Mouse (Mus musculus) heart, adult 2 months (tissue): ENCODE measurements at regions not wholly inside any gene's neighbourhood (a gene's known extent, or its start where the extent isn't known, plus 50 kb on each side); places are given as distances from the start of the nearest gene placed in this dataset.

Experiments used
- CTCF ChIP-seq: fragments of 200-600 bp; IDR thresholded peaks from 2 replicates; pipeline ENCODE4 v1.8.1; 2022; ENCODE audit warnings: antibody characterized with exemption, mild to moderate bottlenecking, moderate library complexity
- EP300 ChIP-seq: fragments of 200-500 bp; IDR thresholded peaks from 2 replicates; pipeline ENCODE4 v1.6.1; 2011; ENCODE audit warnings: low read depth, low read length, control low read depth; ENCODE audit not compliant: insufficient read depth
- POLR2A ChIP-seq: fragments of 200-500 bp; IDR thresholded peaks from 2 replicates; pipeline ENCODE4 v1.6.1; 2011; ENCODE audit warnings: mild to moderate bottlenecking, low read depth, low read length, control low read depth; ENCODE audit not compliant: insufficient read depth

DNA sequence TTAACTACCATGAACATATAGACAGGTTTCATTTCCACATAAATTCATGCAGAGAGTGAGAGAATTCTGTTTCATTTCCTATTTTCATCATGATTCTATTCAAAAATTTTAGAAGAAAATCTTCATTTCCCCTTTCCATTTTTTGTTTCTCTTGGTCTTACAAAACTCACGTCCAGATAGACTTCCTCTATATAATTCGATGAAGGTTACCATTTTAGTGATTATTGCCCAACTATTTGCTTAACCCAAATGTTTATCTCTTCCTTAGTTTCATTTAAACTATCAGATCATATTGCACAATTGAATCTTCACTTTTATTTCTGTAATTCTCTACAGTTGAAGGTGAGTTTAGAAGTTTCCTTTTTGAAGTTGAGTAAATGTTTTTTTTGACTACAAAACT, 473.4 kb downstream of the Brinp3 start:
- TF ChIP-seq CTCF (no peak), POLR2A (no peak), EP300 (no peak)
